Mouse (Mus musculus) embryonic facial prominence, embryonic 14.5 days (tissue): ENCODE results near the gene Grm4. TPM values are rescaled to one million over a fixed set of nuclear protein-coding genes. Genes with fewer than 3 reads are reported as not detected.

Source experiments
- ATAC-seq: fragments of 200-750 bp; cut with Nextera tagmentation; 2 replicates; pipeline ENCODE4 v1.8.0; 2017; ENCODE audit warnings: low read depth, moderate number of reproducible peaks, moderate TSS enrichment
- DNase-seq: peaks from one replicate; pipeline ENCODE4 v3.0.0-alpha.2; 2015; ENCODE audit warnings: low spot score
- H3K27ac ChIP-seq: fragments of 300-500 bp; sonication (generic); replicated peaks from 2 replicates; pipeline ENCODE4 v1.5.1; 2014; ENCODE audit warnings: low read depth, mild to moderate bottlenecking, low read length, moderate library complexity
- H3K27me3 ChIP-seq: fragments of 300-500 bp; sonication (generic); replicated peaks from 2 replicates; pipeline ENCODE4 v1.6.1; 2014; ENCODE audit warnings: low read length; ENCODE audit not compliant: control insufficient read depth, insufficient read depth
- H3K36me3 ChIP-seq: fragments of 300-500 bp; sonication (generic); 2 replicates; pipeline ENCODE4 v1.6.1; 2014; ENCODE audit warnings: low read length, mixed read lengths; ENCODE audit not compliant: control insufficient read depth, insufficient read depth
- H3K4me1 ChIP-seq: fragments of 300-500 bp; sonication (generic); 2 replicates; pipeline ENCODE4 v1.6.1; 2014; ENCODE audit warnings: antibody characterized with exemption, low read length; ENCODE audit not compliant: control insufficient read depth, insufficient read depth
- H3K4me2 ChIP-seq: fragments of 300-500 bp; sonication (generic); 2 replicates; pipeline ENCODE4 v1.6.1; 2014; ENCODE audit warnings: low read depth, mild to moderate bottlenecking, low read length, moderate library complexity, mixed read lengths
- H3K4me3 ChIP-seq: fragments of 300-500 bp; sonication (generic); 2 replicates; pipeline ENCODE4 v1.5.1; 2014; ENCODE audit warnings: low read depth, mild to moderate bottlenecking, low read length
- H3K9ac ChIP-seq: fragments of 300-500 bp; sonication (generic); 2 replicates; pipeline ENCODE4 v1.6.1; 2014; ENCODE audit warnings: low read depth, mild to moderate bottlenecking, low read length, moderate library complexity, mixed read lengths
- H3K9me3 ChIP-seq: fragments of 300-500 bp; sonication (generic); 2 replicates; pipeline ENCODE4 v1.6.1; 2016; ENCODE audit warnings: low read length; ENCODE audit not compliant: control insufficient read depth
- WGBS: fragments of 180-500 bp; shearing (Covaris S2); extraction: QIAGEN DNeasy Blood & Tissue Kit; methylation state at CpG from one replicate; pipeline ENCODE4 v1.1.7; 2014; 5-methylcytosine and 5-hydroxymethylcytosine counted together
- polyA plus RNA-seq: library from polyadenylated mRNA; unstranded; fragments of >200 nt; fragmentation: Nextera tagmentation; extraction: Ambion mirVana; gene quantifications from 2 replicates; pipeline ENCODE4 v1.2.1, GENCODE M21; 2014

The Grm4 gene
- polyA plus RNA-seq, 1 experiment from 2014 or later, result 1.2 TPM

GRCm38 (mm10) chr17:27456364-27456763, 64.8 kb downstream of the Grm4 start:
- Histone ChIP-seq H3K4me1 (no peaks in the 10 kb centered on the region), H3K27ac (no peak overlapping the region), H3K9me3 (no peaks in the 10 kb centered on the region), H3K27me3 (no peaks in the 10 kb centered on the region), H3K36me3 (no peaks in the 10 kb centered on the region), H3K4me3 (no peak overlapping the region), H3K9ac (no peak overlapping the region), H3K4me2 (no peak overlapping the region)
- WGBS, result 75% methylated on average over 11 of the region's 11 CpGs
- no peak for DNase-seq
- ATAC-seq, result no peak

- Histone ChIP-seq H3K36me3 (no peaks in the 10 kb centered on the region), H3K27ac (no peak overlapping the region), H3K9ac (no peak overlapping the region), H3K4me3 (no peak overlapping the region), H3K4me1 (no peaks in the 10 kb centered on the region), H3K9me3 (no peaks in the 10 kb centered on the region), H3K27me3 (no peaks in the 10 kb centered on the region), H3K4me2 (no peak overlapping the region)
- no peak for DNase-seq
- 71% methylated on average over 9 of the region's 9 CpGs for WGBS
- ATAC-seq, result no peak
These were observed 66.0 kb downstream of the Grm4 start for GRCm38 (mm10) chr17:27455012-27455784.

GRCm38 (mm10) chr17:27454396-27454795, 66.8 kb downstream of the Grm4 start:
- Histone ChIP-seq H3K4me2 (no peak overlapping the region), H3K4me3 (no peak overlapping the region), H3K36me3 (no peaks in the 10 kb centered on the region), H3K4me1 (no peaks in the 10 kb centered on the region), H3K27me3 (no peaks in the 10 kb centered on the region), H3K27ac (no peak overlapping the region), H3K9me3 (no peaks in the 10 kb centered on the region), H3K9ac (no peak overlapping the region)
- WGBS, result 91% methylated on average over 11 of the region's 11 CpGs
- DNase-seq (no peak), ATAC-seq (no peak)

GRCm38 (mm10) chr17:27453045-27453444, 68.2 kb downstream of the Grm4 start:
- ATAC-seq (no peak), DNase-seq (no peak)
- no peaks in the 10 kb centered on the region for H3K4me1 ChIP-seq
- H3K4me3 ChIP-seq, result no peak overlapping the region
- H3K36me3 ChIP-seq, result no peaks in the 10 kb centered on the region
- H3K9me3 ChIP-seq, result no peaks in the 10 kb centered on the region
- WGBS, result 76% methylated on average over 8 of the region's 8 CpGs
- no peak overlapping the region for H3K9ac ChIP-seq
- H3K4me2 ChIP-seq, result no peak overlapping the region
- H3K27ac ChIP-seq, result no peak overlapping the region
- no peaks in the 10 kb centered on the region for H3K27me3 ChIP-seq

- WGBS, result 31% methylated on average over 6 of the region's 9 CpGs
- DNase-seq (no peak), ATAC-seq (no peak)
These were observed 69.4 kb downstream of the Grm4 start for GRCm38 (mm10) chr17:27451787-27452186.

GRCm38 (mm10) chr17:27451216-27451615, 70.0 kb downstream of the Grm4 start:
- H3K9me3 ChIP-seq, result no peaks in the 10 kb centered on the region
- no peaks in the 10 kb centered on the region for H3K27me3 ChIP-seq
- H3K4me3 ChIP-seq, result no peak overlapping the region
- H3K36me3 ChIP-seq, result no peaks in the 10 kb centered on the region
- ATAC-seq (no peak), DNase-seq (no peak)
- no peaks in the 10 kb centered on the region for H3K4me1 ChIP-seq
- no peak overlapping the region for H3K4me2 ChIP-seq
- H3K27ac ChIP-seq, result no peak overlapping the region
- no peak overlapping the region for H3K9ac ChIP-seq
- 83% methylated on average over 14 of the region's 14 CpGs for WGBS

More at GRCm38 (mm10) chr17:27451787-27452186, 69.4 kb downstream of the Grm4 start:
- no peaks in the 10 kb centered on the region for H3K27me3 ChIP-seq
- H3K36me3 ChIP-seq, result no peaks in the 10 kb centered on the region
- H3K4me3 ChIP-seq, result no peak overlapping the region
- H3K4me1 ChIP-seq, result no peaks in the 10 kb centered on the region
- no peak overlapping the region for H3K4me2 ChIP-seq
- H3K9ac ChIP-seq, result no peak overlapping the region
- no peaks in the 10 kb centered on the region for H3K9me3 ChIP-seq
- no peak overlapping the region for H3K27ac ChIP-seq

GRCm38 (mm10) chr17:27449757-27450330, 71.4 kb downstream of the Grm4 start:
- no peaks in the 10 kb centered on the region for H3K9me3 ChIP-seq
- H3K36me3 ChIP-seq, result no peaks in the 10 kb centered on the region
- DNase-seq (no peak), ATAC-seq (no peak)
- H3K9ac ChIP-seq, result no peak overlapping the region
- no peaks in the 10 kb centered on the region for H3K4me1 ChIP-seq
- H3K4me2 ChIP-seq, result no peak overlapping the region
- H3K4me3 ChIP-seq, result no peak overlapping the region
- 76% methylated on average over 14 of the region's 14 CpGs for WGBS
- no peak overlapping the region for H3K27ac ChIP-seq
- H3K27me3 ChIP-seq, result no peaks in the 10 kb centered on the region

- Histone ChIP-seq H3K36me3 (no peaks in the 10 kb centered on the region), H3K27ac (no peak overlapping the region), H3K9ac (no peak overlapping the region), H3K27me3 (no peaks in the 10 kb centered on the region), H3K9me3 (no peaks in the 10 kb centered on the region), H3K4me1 (no peaks in the 10 kb centered on the region), H3K4me3 (no peak overlapping the region), H3K4me2 (no peak overlapping the region)
- ATAC-seq (no peak), DNase-seq (no peak)
- WGBS, result 60% methylated on average over 6 of the region's 6 CpGs
These were observed 72.5 kb downstream of the Grm4 start for GRCm38 (mm10) chr17:27448749-27449148.
